Mouse (Mus musculus) MEL (cell line): ENCODE results near the gene Myrf.

Source experiments
- ETS1 ChIP-seq: IDR thresholded peaks from 2 replicates; pipeline ENCODE4 v1.6.1; 2012; ENCODE audit warnings: low read depth, mild to moderate bottlenecking, inconsistent platforms, low read length, improper control_type of control experiment, moderate library complexity
- GATA1 ChIP-seq: IDR thresholded peaks from 2 replicates; pipeline ENCODE4 v1.6.1; 2011; ENCODE audit warnings: low read depth, low read length, improper control_type of control experiment
- KAT2A ChIP-seq: conservative IDR thresholded peaks from 2 replicates; pipeline ENCODE4 v1.6.1; 2012; ENCODE audit warnings: low read depth, low read length, improper control_type of control experiment, inconsistent platforms
- MAFK ChIP-seq: IDR thresholded peaks from 2 replicates; pipeline ENCODE4 v1.6.1; 2011; ENCODE audit warnings: low read depth, mild to moderate bottlenecking, low read length, improper control_type of control experiment, borderline replicate concordance
- MEF2A ChIP-seq: IDR thresholded peaks from 2 replicates; pipeline ENCODE4 v1.6.1; 2014; ENCODE audit warnings: low read depth, mild to moderate bottlenecking, inconsistent platforms, low read length, improper control_type of control experiment; ENCODE audit not compliant: poor library complexity, insufficient replicate concordance, severe bottlenecking; ENCODE audit errors: extremely low read depth
- MXI1 ChIP-seq: IDR thresholded peaks from 2 replicates; pipeline ENCODE4 v1.6.1; 2011; ENCODE audit warnings: mild to moderate bottlenecking, low read depth, low read length, improper control_type of control experiment
- POLR2A ChIP-seq, 2 experiments: IDR thresholded peaks; 2 replicates each; pipeline ENCODE4 v1.6.1; 2011 to 2012; ENCODE audit warnings: low read length in 2 of 2, mild to moderate bottlenecking in 2 of 2, control low read depth in 1 of 2, improper control_type of control experiment in 1 of 2, low read depth in 1 of 2, moderate library complexity in 1 of 2; ENCODE audit not compliant: control insufficient read depth in 1 of 2, insufficient read depth in 1 of 2, poor library complexity in 1 of 2

DNA sequence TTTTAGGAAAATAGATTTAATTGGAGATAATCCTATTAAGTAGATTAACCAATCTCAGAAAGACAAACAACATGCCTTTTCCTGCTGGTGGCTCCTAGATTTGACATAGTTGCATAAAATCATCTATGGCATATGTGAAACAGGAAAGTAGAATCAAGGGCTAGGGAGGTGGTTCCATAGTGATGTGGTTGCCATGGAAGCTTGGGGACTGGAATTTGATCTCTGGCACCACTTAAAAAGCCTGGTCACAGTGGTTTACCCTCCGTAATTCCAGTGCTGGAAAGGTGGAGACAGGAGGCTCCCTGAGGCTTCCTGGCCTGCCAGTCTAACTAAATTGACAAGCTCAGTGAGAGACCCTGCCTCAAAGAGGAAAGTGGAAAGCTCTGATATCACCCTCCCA, 70.1 kb downstream of the Myrf start:
- TF ChIP-seq ETS1 (no peak), POLR2A (IDR thresholded peaks at IDR 0.05; ENCODE audit: control insufficient read depth in 1 of 2, insufficient read depth in 1 of 2, low read depth in 1 of 2, low read length in 2 of 2, poor library complexity in 1 of 2) (no peak), MAFK (no peak), GATA1 (no peak), MEF2A (no peak), KAT2A (no peak), MXI1 (no peak)
